Mouse (Mus musculus): ENCODE measurements around the gene Gucy1a1.

DNA sequence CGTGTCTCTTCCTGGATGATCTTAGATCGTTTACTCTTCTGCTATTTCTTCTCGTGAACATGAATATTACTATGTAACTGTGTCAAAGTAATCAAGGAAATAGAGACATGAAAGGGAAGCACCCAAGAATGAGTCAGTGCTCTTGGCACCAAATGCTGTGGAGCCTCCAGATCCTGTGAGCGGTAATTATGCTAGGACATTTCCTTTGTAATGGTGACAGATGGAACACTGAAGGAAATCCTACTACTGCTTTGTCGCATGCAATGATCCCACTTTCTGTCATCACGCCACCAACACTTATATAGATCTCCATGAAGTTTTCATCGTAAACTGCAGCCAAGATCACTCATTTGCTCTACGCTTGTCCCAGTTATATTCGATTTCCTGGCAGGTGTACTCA is 40.0 kb upstream of the Gucy1a1 start:
- TF ChIP-seq CTCF (IDR thresholded peaks at IDR 0.05; ENCODE audit: borderline replicate concordance, extremely low read depth, insufficient read depth, insufficient read length) (no peak), POLR2A (IDR thresholded peaks at IDR 0.05; ENCODE audit: borderline replicate concordance, extremely low read depth, insufficient read depth, insufficient read length, poor library complexity, severe bottlenecking) (no peak)
